Mouse (Mus musculus): Measurements from ENCODE around the gene Col4a3.

Col4a3 gene

GRCm38 (mm10) chr1:82771022-82771586 is 184.4 kb downstream of the Col4a3 start, which contains the start of gene Gm47791:
Gene Gm47791, minus strand, starts transcription at chr1:82771243.
- DNase-seq (ENCODE audit: low spot score): no peak

Measured in ovary, postnatal 36 days (tissue).